Mouse (Mus musculus) megakaryocyte, embryonic 14.5 days (primary cell): ENCODE data around the gene Vmn1r4.

ENCODE experiments used
- FLI1 ChIP-seq: IDR thresholded peaks from 2 replicates; pipeline ENCODE4 v1.6.1; 2012; ENCODE audit warnings: low read length, inconsistent platforms, mixed read lengths
- GATA1 ChIP-seq: IDR thresholded peaks from 3 replicates; pipeline ENCODE4 v1.6.1; 2012; ENCODE audit warnings: mixed read lengths, low read length, inconsistent platforms, borderline replicate concordance

DNA sequence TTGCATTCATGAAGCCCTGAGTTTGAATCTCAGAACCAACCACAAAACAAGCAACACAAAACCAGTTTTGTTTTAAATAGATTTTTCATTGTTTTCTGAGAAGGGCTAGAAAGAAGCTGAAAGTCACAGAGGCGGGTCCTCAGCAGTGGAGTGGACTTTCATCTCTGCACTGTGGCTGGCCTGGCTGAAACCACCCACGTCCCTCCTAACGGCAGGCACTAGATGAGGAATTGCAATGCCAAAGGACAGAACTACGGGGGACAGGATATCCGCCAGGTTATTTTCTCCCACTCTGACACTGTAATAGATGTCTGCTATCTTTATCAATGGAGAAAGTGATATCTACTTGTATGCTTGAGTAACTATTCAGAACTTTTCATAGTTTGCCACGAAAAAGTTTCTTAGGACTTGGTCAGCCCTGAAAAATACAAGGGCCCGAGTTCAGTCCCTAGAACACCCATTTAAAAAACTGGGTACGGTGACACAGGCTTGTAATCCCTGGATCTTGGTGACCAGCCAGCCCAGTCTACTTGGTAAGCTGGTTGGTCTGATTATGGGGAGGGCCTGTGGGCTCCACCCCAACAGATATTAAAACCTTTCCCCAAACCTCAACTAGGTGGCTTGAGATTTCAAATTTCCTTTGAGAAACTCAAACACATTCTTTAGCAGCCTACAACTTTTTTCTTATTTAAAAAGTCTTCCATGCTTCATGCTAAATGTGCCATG lies 17.5 kb upstream of the Vmn1r4 start:
- TF ChIP-seq GATA1 (no peak), FLI1 (no peak)
